Mouse (Mus musculus): ENCODE measurements around the gene Ska3.

DNA sequence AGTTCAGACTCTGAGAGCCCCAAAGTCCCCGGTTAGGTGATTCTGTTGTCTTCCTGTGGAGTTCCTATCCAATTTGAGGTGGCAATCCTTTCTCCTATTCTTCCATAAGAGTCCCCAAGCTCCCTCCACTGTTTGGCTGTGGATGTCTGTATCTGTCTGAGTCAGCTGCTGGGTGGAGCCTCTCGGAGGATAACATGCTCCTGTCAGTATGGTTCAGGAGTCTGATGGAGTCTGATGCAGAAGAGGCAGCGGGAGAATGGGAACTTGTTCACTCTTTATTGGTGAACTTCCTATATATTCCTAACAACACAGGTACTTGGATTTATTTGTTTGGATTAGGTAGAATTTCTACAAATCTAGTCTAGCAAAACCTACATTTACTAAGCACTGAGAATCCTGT lies 18.6 kb upstream of the Ska3 start:
- TF ChIP-seq CTCF (IDR thresholded peaks at IDR 0.05; ENCODE audit: low read depth, low read length) (no peak), EP300 (IDR thresholded peaks at IDR 0.05; ENCODE audit: insufficient read depth, low read depth, low read length) (no peak), POLR2A (IDR thresholded peaks at IDR 0.05; ENCODE audit: insufficient read depth, low read length) (no peak)

Data from ES-Bruce4 (cell line).